Mouse (Mus musculus) small intestine, adult 2 months (tissue): ENCODE results near the gene Bmp2k.

Experiments
- CTCF ChIP-seq: fragments of 200-500 bp; IDR thresholded peaks from 2 replicates; pipeline ENCODE4 v1.5.1; 2012; ENCODE audit warnings: low read depth, mild to moderate bottlenecking, control low read depth, inconsistent platforms, low read length, moderate library complexity, mixed read lengths; ENCODE audit not compliant: insufficient replicate concordance, insufficient read length; ENCODE audit errors: extremely low read depth
- POLR2A ChIP-seq: fragments of 200-500 bp; IDR thresholded peaks from 2 replicates; pipeline ENCODE4 v1.6.1; 2012; ENCODE audit warnings: low read depth, mild to moderate bottlenecking, control low read depth, inconsistent platforms, low read length, moderate library complexity

- TF ChIP-seq CTCF (no peak), POLR2A (no peak)
These were observed 32.5 kb upstream of the Bmp2k start for GRCm38 (mm10) chr5:96965029-96965403.
